Mouse (Mus musculus) bone marrow macrophage, adult 2 months (primary cell): ENCODE measurements around the gene Cbfa2t3.

Source experiments
- CTCF ChIP-seq: IDR thresholded peaks from 2 replicates; pipeline ENCODE4 v1.5.1; 2012; ENCODE audit warnings: low read depth, mild to moderate bottlenecking, low read length, moderate library complexity
- POLR2A ChIP-seq: IDR thresholded peaks from 2 replicates; pipeline ENCODE4 v1.6.1; 2012; ENCODE audit warnings: mild to moderate bottlenecking, low read depth, low read length, borderline replicate concordance

GRCm38 (mm10) chr8:122737886-122738285 is 39.0 kb upstream of the Cbfa2t3 start:
- TF ChIP-seq CTCF (no peak), POLR2A (no peak)
